Mouse (Mus musculus) inflammation-experienced regulatory T-cells (primary cell): ENCODE data around the gene Adamts14. TPM values are rescaled to one million over a fixed set of nuclear protein-coding genes. Genes with fewer than 3 reads are reported as not detected.

ENCODE experiments used
- polyA plus RNA-seq, 2 experiments: library from polyadenylated mRNA; unstranded; fragments of 100-300 nt; shearing (Covaris generic); gene quantifications; one replicate each; pipeline ENCODE4 v1.2.1; 2017

Gene Adamts14
- polyA plus RNA-seq: 1 to 10 TPM in 1 of 2 experiments, under 1 TPM in 1; 0.07 to 1.5 TPM

DNA sequence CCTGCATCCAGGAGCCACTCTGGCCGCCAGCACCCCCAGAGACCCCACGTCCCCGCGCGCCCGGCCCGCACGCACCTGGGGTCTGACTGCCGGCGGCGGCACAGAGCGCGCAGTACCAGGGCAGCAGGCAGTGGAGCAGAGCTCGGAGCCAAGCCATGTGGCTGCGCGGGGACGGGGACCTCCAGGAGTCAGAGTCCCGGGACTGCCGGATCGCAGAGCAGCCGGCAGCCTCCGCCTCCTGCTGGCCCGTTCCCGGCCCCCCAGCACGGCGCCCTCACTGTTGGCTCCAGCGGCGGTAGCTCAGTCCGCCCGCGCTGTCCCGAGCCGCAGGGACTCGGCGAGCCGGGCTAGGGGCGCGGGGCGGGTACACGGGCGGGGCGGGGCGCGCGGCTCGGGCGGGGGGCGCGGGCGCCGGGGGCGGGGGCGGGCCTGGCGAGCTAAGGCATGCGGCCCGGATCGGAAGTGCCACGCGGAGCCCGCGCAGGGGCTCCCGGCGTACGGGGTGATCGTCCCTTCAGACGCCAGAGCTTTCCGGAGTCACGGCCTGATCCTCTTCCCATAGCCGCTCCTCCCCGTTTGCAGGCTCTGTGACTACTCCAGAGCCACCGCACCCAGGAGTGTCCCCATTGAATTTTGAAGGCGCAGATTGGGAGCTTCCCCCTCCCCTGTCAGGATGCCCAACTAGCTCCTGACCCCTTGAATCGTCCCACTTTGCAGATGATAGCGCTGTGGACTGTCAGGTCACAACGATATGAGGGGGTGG is at the start of gene Adamts14:
Adamts14 (minus strand) TSS at position 358 of the 763 bp plus-strand sequence.

DNA sequence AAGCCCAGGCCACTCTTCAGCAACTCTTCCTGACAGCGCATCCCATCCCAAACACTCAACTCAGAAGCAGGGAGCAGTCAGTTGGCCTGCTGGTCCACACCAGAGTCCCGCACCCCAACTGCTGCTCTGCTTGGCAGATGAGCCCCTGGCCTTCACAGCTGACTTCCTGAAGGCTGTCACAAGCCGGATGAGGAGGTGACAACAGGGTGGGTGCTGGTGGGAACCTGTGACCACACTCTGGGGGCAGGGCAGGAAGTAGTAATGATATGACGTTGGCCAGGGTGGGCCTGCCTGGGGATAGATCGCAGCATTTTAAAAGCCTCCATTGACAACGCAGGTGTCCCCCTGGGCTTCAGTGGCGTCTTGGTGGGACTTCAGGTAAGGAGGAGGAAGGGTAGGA is 24.2 kb upstream of the Adamts14 start, which contains the start of gene Prf1:
Prf1 (plus strand) TSS at position 357 of the 400 bp plus-strand sequence.

DNA sequence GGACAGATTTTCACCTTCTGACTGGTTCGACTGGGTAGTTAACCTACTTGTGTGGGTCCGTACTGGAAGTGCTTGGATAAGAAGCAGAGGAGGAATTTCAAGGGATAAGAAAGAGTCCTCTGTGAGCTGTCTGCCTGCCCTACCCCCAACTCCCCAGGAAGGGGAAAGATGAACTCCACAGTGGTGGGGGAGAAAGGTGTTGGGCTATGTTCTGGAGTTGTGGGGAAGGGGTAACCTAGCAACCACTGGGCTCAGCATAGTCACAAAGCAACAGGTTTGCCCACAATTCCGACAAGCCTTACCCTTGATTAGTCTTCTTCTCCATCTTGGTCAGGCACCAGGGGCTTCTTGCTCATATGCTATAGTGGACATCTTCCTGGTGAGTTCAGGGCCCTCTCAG is 101.6 kb downstream of the Adamts14 start, which contains the start of gene Tbata:
Tbata (plus strand) TSS at position 301 of the 400 bp plus-strand sequence.

DNA sequence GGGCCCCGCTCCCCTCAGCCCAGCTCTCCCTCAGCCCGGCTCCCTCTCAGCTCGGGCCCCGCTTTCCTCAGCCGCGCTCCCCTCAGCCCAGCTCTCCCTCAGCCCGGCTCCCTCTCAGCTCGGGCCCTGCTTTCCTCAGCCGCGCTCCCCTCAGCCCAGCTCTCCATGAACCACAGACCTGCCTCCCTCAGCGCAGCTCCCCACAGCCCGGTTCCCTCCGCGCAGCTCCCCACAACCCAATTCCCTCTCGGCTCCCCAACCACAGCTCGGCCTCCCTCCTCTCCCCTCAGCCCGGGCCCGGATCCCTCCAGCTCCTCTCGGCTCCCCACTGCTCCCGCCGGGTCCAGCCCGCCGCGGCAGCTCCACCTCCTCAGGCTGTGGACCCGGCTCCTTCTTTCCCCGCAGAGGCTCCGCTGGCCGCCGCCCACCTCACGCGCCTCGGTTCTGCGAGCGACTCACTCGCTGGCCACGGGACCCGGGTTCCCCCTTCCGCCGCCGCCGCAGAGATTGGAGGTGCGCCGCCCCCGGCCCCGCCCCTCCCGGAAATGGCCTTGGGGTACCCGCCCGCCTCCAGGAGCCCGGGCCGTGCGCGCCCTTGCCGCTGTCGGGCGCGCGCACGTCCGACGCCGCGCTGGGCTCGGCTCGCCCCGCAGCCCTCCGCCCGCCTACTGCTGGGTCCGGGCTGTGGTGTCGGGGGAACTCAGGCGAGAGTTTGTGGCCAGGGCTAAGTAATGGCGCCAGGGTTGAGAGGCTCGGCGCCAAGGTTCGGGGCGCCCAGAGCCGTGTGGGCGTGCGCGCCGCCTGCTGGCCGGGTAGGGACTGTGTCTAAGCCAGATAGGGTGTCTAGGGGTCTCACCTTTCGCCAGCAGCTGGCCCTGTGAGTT is 125.8 kb downstream of the Adamts14 start, which contains the start of gene Sgpl1:
Sgpl1 (minus strand) TSS at position 547 of the 884 bp plus-strand sequence.

Other genes with a start within 250 kb of the Adamts14 start
- gene Pcbd1, start 184.1 kb downstream of the Adamts14 start, polyA plus RNA-seq: under 1 TPM in 1 of 2 experiments, not detected in 1; 0.90 TPM
- gene Sgpl1, start 125.7 kb downstream of the Adamts14 start, polyA plus RNA-seq: 10 to 100 TPM; 76.3 to 79.3 TPM
- under 1 TPM in 1 of 2 experiments, not detected in 1; 0.42 TPM for gene Tbata, start 101.5 kb downstream of the Adamts14 start, polyA plus RNA-seq
- 10 to 100 TPM in 1 of 2 experiments, 1 to 10 TPM in 1; 7.6 to 17.1 TPM for gene Prf1, start 24.4 kb upstream of the Adamts14 start, polyA plus RNA-seq
- gene Pald1, start 110.1 kb upstream of the Adamts14 start, polyA plus RNA-seq: under 1 TPM in 1 of 2 experiments, not detected in 1; 0.23 TPM
- not detected for gene Nodal, start 144.5 kb upstream of the Adamts14 start, polyA plus RNA-seq
- gene Eif4ebp2, start 179.2 kb upstream of the Adamts14 start, polyA plus RNA-seq: 10 to 100 TPM; 20.5 to 21.0 TPM
- 10 to 100 TPM; 10.1 to 16.5 TPM for gene Lrrc20, start 202.4 kb upstream of the Adamts14 start, polyA plus RNA-seq